In genomic region chr11:106728402-106729366, GRCm38 (mm10) we compare ENCODE assay signal across 16 mouse cellular contexts. TPM values are rescaled to one million over a fixed set of nuclear protein-coding genes. Genes with fewer than 3 reads are reported as not detected.
DNase-seq lines count a peak whose midpoint lies in the region; ATAC-seq lines count a peak whose summit lies in the region.
"Had no signal": no experiment of that assay in that cellular context is flagged by ENCODE, and none has a peak within 500 bp of the region (broad histone marks: within the 10 kb centered on the region; RNA-seq: fewer than 3 reads in every experiment).

No protein-coding gene starts in this region.

- no peaks in the 10 kb centered on the region for H3K27me3 ChIP-seq in heart, embryonic 14.5 days (ENCODE audit: control insufficient read depth, insufficient read depth, low read length)
- H3K27me3 ChIP-seq in liver, embryonic 15.5 days = no peaks in the 10 kb centered on the region
- H3K27me3 ChIP-seq: forebrain, embryonic 12.5 days; midbrain, embryonic 12.5 days; neural tube, embryonic 12.5 days had no signal

- H3K9me3 ChIP-seq in heart, embryonic 14.5 days (ENCODE audit: control insufficient read depth, low read length) = peaks cover 6% of the 10 kb centered on the region; the same call in 1 of the 2 replicates
- no peaks in the 10 kb centered on the region for H3K9me3 ChIP-seq in liver, embryonic 15.5 days (replicated peaks)
- H3K9me3 ChIP-seq: forebrain, embryonic 12.5 days; midbrain, embryonic 12.5 days; neural tube, embryonic 12.5 days had no signal

- H3K4me1 ChIP-seq in heart, embryonic 14.5 days (ENCODE audit: control insufficient read depth in 2 of 2, insufficient read depth in 2 of 2, low read length in 2 of 2) = peaks cover 18 to 36% of the 10 kb centered on the region in 2 experiments
- H3K4me1 ChIP-seq in liver, embryonic 15.5 days (replicated peaks) = peaks cover 17% of the 10 kb centered on the region

- H3K36me3 ChIP-seq in heart, embryonic 14.5 days (ENCODE audit: control insufficient read depth, insufficient read depth, low read length) = no peaks in the 10 kb centered on the region
- no peaks in the 10 kb centered on the region for H3K36me3 ChIP-seq in liver, embryonic 15.5 days (replicated peaks)
- H3K36me3 ChIP-seq: forebrain, embryonic 12.5 days; midbrain, embryonic 12.5 days; neural tube, embryonic 12.5 days had no signal

- H3K9ac ChIP-seq in heart, embryonic 14.5 days (ENCODE audit: low read length) = no peak overlapping the region
- no peak overlapping the region for H3K9ac ChIP-seq in liver, embryonic 15.5 days
- H3K9ac ChIP-seq: forebrain, embryonic 12.5 days; midbrain, embryonic 12.5 days; neural tube, embryonic 12.5 days had no signal

- H3K4me2 ChIP-seq in heart, embryonic 14.5 days (ENCODE audit: low read length) = no peak overlapping the region
- H3K4me2 ChIP-seq in liver, embryonic 15.5 days = no peak overlapping the region
- H3K4me2 ChIP-seq: forebrain, embryonic 12.5 days; midbrain, embryonic 12.5 days; neural tube, embryonic 12.5 days had no signal

- no peak for ATAC-seq in heart, embryonic 14.5 days (ENCODE audit: insufficient number of reproducible peaks, insufficient read depth, low FRiP score, low read depth)
- ATAC-seq in liver, embryonic 15.5 days (ENCODE audit: insufficient read depth) = peak; percentile 34; the same call in 1 of the 2 replicates

- peak overlapping the region; percentile 34 to 55; a peak in 3 of 4 replicates for H3K27ac ChIP-seq in heart, embryonic 14.5 days (replicated peaks in 1 of 2; ENCODE audit: control insufficient read depth in 1 of 2, insufficient read depth in 1 of 2, low read depth in 2 of 2, low read length in 2 of 2)
- no peak overlapping the region for H3K27ac ChIP-seq in liver, embryonic 15.5 days (replicated peaks)
- H3K27ac ChIP-seq: forebrain, embryonic 12.5 days; midbrain, embryonic 12.5 days; neural tube, embryonic 12.5 days had no signal

- intact Hi-C loops in heart, postnatal 14 days (cut with DNase I) = no loop called here

- no peak overlapping the region for H3K4me3 ChIP-seq in heart, embryonic 14.5 days (ENCODE audit: control insufficient read depth in 1 of 2, insufficient read depth in 1 of 2, low read depth in 1 of 2, low read length in 2 of 2)
- no peak overlapping the region for H3K4me3 ChIP-seq in liver, embryonic 15.5 days (replicated peaks)
- H3K4me3 ChIP-seq: forebrain, embryonic 12.5 days; midbrain, embryonic 12.5 days; neural tube, embryonic 12.5 days had no signal

- WGBS in heart, embryonic 14.5 days = 55% methylated on average over 10 of the region's 10 CpGs
- WGBS in liver, embryonic 15.5 days (ENCODE audit: insufficient replicate concordance) = 30% methylated on average over 10 of the region's 10 CpGs

- peak; percentile 97 for DNase-seq in heart, adult 11 months
- no peak for DNase-seq in heart, postnatal 14 days
- peak; percentile 43 for DNase-seq in c-Kit-positive CD71-positive TER-119-negative erythroid progenitor cells, embryonic 14.5 days (ENCODE audit: low read depth)
- no peak for DNase-seq in ovary, adult 18-20 months (ENCODE audit: low spot score)
- no peak for DNase-seq in ovary, postnatal 14 days (ENCODE audit: low spot score)
- DNase-seq in retina, postnatal 1 day = no peak
- DNase-seq: cerebellum, adult 8-10 months; gastrocnemius, postnatal 10 days; kidney, postnatal 10 days; layer of hippocampus, postnatal 36 days; lung, postnatal 10 days had no signal

RNA-seq across cellular contexts. Expression of gene Pecam1, which starts 21.7 kb away (rescaled TPM):
- total RNA-seq in heart, postnatal 14 days (2021) = 100 to 1,000 TPM; 173 to 180 TPM
- 69.9 and 79.5 TPM in 2 replicates for polyA plus RNA-seq in heart, embryonic 14.5 days (2014; fragmentation: Nextera tagmentation; extraction: Ambion mirVana)
- polyA plus RNA-seq in liver, embryonic 15.5 days (2015; fragmentation: Nextera tagmentation; extraction: Ambion mirVana) = 7.0 and 7.8 TPM in 2 replicates

RNA-seq across cellular contexts. Expression of gene Milr1, which starts 22.3 kb away (rescaled TPM):
- 1 to 10 TPM; 1.3 to 1.4 TPM for total RNA-seq in heart, postnatal 14 days (2021)
- polyA plus RNA-seq in heart, embryonic 14.5 days (2014; fragmentation: Nextera tagmentation; extraction: Ambion mirVana) = 1.6 and 2.0 TPM in 2 replicates
- 2.8 and 3.2 TPM in 2 replicates for polyA plus RNA-seq in liver, embryonic 15.5 days (2015; fragmentation: Nextera tagmentation; extraction: Ambion mirVana)
- total RNA-seq: layer of hippocampus, postnatal 36 days had no signal

RNA-seq across cellular contexts. Expression of gene Polg2, which starts 50.7 kb away (rescaled TPM):
- 1 to 10 TPM; 3.8 to 4.1 TPM for total RNA-seq in heart, postnatal 14 days (2021)
- 7.4 and 10.0 TPM in 2 replicates for polyA plus RNA-seq in heart, embryonic 14.5 days (2014; fragmentation: Nextera tagmentation; extraction: Ambion mirVana)
- 3.8 and 4.7 TPM in 2 replicates for polyA plus RNA-seq in liver, embryonic 15.5 days (2015; fragmentation: Nextera tagmentation; extraction: Ambion mirVana)

Comparison
In these comparisons a context has a peak if more than half of its experiments do, and no peak if none do; other contexts are left out.
1. DNase-seq: peak in heart, adult 11 months (single experiment) and c-Kit-positive CD71-positive TER-119-negative erythroid progenitor cells, embryonic 14.5 days (single experiment); none in heart, postnatal 14 days (0 of 2), ovary, adult 18-20 months (single experiment), ovary, postnatal 14 days (single experiment) and retina, postnatal 1 day (single experiment).